Mouse (Mus musculus) CH12.LX (cell line): ENCODE data around the gene Fam171a2.
A peak's percentile ranks its signal among the peaks of the same experiment; 100 is the strongest.

Source experiments
- CHD1 ChIP-seq: IDR thresholded peaks from 2 replicates; pipeline ENCODE4 v1.6.1; 2012; ENCODE audit warnings: low read depth, low read length, improper control_type of control experiment, inconsistent platforms
- CHD2 ChIP-seq: IDR thresholded peaks from 2 replicates; pipeline ENCODE4 v1.6.1; 2011; ENCODE audit warnings: low read length, improper control_type of control experiment
- CTCF ChIP-seq, 2 experiments: IDR thresholded peaks in 1 of 2; conservative IDR thresholded peaks in 1 of 2; 2 replicates each; pipeline ENCODE4 v1.5.1; 2011 to 2012; ENCODE audit warnings: low read depth in 2 of 2, low read length in 2 of 2, improper control_type of control experiment in 1 of 2, inconsistent platforms in 1 of 2, mild to moderate bottlenecking in 1 of 2, moderate library complexity in 1 of 2
- EP300 ChIP-seq: IDR thresholded peaks from 2 replicates; pipeline ENCODE4 v1.6.1; 2011; ENCODE audit warnings: low read length, improper control_type of control experiment
- ETS1 ChIP-seq: conservative IDR thresholded peaks from 2 replicates; pipeline ENCODE4 v1.6.1; 2012; ENCODE audit warnings: low read depth, mild to moderate bottlenecking, inconsistent platforms, low read length, improper control_type of control experiment, moderate library complexity
- HCFC1 ChIP-seq: IDR thresholded peaks from 2 replicates; pipeline ENCODE4 v1.6.1; 2012; ENCODE audit warnings: low read depth, mild to moderate bottlenecking, inconsistent platforms, low read length, improper control_type of control experiment
- IRF4 ChIP-seq: IDR thresholded peaks from 2 replicates; pipeline ENCODE4 v1.6.1; 2014; ENCODE audit warnings: low read depth, mild to moderate bottlenecking, inconsistent platforms, low read length, improper control_type of control experiment
- MAX ChIP-seq: IDR thresholded peaks from 2 replicates; pipeline ENCODE4 v1.6.1; 2011; ENCODE audit warnings: low read length, improper control_type of control experiment
- POLR2A ChIP-seq: IDR thresholded peaks from 2 replicates; pipeline ENCODE4 v1.6.1; 2011; ENCODE audit warnings: low read depth, mild to moderate bottlenecking, improper control_type of control experiment, low read length
- RCOR1 ChIP-seq: conservative IDR thresholded peaks from 2 replicates; pipeline ENCODE4 v1.6.1; 2012; ENCODE audit warnings: low read depth, mild to moderate bottlenecking, inconsistent platforms, low read length, improper control_type of control experiment
- SIN3A ChIP-seq: IDR thresholded peaks from 2 replicates; pipeline ENCODE4 v1.6.1; 2012; ENCODE audit warnings: low read length, improper control_type of control experiment, inconsistent platforms
- TBP ChIP-seq: conservative IDR thresholded peaks from 2 replicates; pipeline ENCODE4 v1.6.1; 2011; ENCODE audit warnings: low read depth, low read length, improper control_type of control experiment
- USF1 ChIP-seq: IDR thresholded peaks from 2 replicates; pipeline ENCODE4 v1.6.1; 2014; ENCODE audit warnings: low read depth, mild to moderate bottlenecking, inconsistent platforms, low read length, improper control_type of control experiment

DNA sequence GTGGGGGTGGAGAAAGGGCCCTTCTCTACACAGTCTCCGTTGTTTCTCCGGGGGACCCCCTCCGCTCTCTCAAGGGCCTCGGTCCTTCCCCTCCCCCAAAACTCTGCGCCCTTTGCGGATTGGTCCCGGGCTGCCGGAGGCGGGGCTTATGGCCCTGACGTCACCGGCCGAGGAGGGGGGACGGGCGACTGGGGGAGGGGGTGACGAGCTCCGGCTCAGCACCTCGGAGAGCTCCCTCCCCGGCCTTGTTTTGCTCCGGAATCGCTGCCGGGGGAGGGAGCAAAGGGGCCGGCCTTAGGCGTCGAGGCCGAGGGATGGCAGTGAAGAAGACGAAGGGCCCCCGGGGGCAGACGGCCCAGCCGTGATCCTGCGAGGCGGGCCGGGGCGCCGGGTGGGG lies 54.2 kb downstream of the Fam171a2 start, which contains the start of gene Rundc3a:
- peak; percentile 61 for TF ChIP-seq HCFC1
- peak; percentile 100 for TF ChIP-seq SIN3A
- TF ChIP-seq CTCF (conservative IDR thresholded peaks at IDR 0.05 in 1 of 2, IDR thresholded peaks at IDR 0.05 in 1 of 2; ENCODE audit: low read depth in 2 of 2, low read length in 2 of 2): no peak
- TF ChIP-seq CHD1: no peak
- no peak for TF ChIP-seq POLR2A
- TF ChIP-seq IRF4: peak; percentile 48; the same call in 1 of the 2 replicates
- no peak; the same call in 1 of the 2 replicates for TF ChIP-seq EP300
- peak; percentile 32; the same call in 1 of the 2 replicates for TF ChIP-seq ETS1
- no peak for TF ChIP-seq TBP
- no peak for TF ChIP-seq USF1
- peak; percentile 97 for TF ChIP-seq CHD2
- no peak; the same call in 1 of the 2 replicates for TF ChIP-seq MAX
- TF ChIP-seq RCOR1: no peak
